Mouse (Mus musculus): ENCODE results near the gene Ehhadh.

GRCm38 (mm10) chr16:21714516-21714915 lies 73.1 kb downstream of the Ehhadh start:
- TF ChIP-seq CTCF (IDR thresholded peaks at IDR 0.05) (no peak), EP300 (IDR thresholded peaks at IDR 0.05) (no peak)
